Mouse (Mus musculus): ENCODE measurements around the gene Pigb.

The Pigb gene

DNA sequence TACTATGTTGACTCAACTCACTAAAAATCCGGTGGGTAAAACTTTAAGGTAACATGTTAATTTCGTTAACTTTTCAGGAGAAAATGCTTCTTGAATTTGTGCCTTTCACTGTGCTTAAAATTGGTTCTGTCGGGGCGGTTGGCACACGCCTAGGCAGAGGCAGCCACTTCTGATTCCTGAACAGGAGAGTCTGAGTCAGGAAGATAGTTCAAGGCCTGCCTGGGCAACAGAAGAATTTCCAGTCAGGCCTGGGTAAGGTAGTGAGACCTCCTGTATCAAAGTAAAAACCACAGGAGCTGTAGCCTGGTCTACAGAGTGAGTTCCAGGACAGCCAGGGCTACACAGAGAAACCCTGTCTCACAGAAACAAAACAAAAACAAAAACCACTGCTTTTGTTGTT lies 47.6 kb downstream of the Pigb start:
- no peak for DNase-seq (ENCODE audit: low read depth, low spot score)

- no peak for DNase-seq (ENCODE audit: low read depth, low spot score)
Measured at GRCm38 (mm10) chr9:72991420-72991819, 48.8 kb downstream of the Pigb start.

- no peak for DNase-seq (ENCODE audit: low read depth, low spot score)
Measured at GRCm38 (mm10) chr9:72988706-72989105, 51.5 kb downstream of the Pigb start.

DNA sequence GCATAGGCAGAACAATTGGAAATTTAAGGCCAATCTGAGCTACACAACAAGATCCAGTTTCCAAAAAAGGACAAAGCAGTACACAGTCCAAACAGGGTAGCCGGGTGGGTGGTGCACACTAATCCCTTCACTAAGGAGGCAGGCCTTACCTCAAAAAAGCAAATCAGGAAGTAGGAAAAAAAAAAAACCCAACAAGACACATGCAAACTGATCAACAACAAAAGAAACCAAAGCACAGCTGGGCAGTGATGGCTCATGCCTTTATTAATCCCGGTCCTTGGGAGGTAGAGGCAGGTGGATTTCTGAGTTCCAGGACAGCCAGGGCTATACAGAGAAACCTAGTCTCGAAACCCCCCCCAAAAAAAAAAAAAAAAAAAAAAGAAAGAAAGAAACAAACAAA lies 52.5 kb downstream of the Pigb start:
- DNase-seq (ENCODE audit: low read depth, low spot score): peak; percentile 14

DNA sequence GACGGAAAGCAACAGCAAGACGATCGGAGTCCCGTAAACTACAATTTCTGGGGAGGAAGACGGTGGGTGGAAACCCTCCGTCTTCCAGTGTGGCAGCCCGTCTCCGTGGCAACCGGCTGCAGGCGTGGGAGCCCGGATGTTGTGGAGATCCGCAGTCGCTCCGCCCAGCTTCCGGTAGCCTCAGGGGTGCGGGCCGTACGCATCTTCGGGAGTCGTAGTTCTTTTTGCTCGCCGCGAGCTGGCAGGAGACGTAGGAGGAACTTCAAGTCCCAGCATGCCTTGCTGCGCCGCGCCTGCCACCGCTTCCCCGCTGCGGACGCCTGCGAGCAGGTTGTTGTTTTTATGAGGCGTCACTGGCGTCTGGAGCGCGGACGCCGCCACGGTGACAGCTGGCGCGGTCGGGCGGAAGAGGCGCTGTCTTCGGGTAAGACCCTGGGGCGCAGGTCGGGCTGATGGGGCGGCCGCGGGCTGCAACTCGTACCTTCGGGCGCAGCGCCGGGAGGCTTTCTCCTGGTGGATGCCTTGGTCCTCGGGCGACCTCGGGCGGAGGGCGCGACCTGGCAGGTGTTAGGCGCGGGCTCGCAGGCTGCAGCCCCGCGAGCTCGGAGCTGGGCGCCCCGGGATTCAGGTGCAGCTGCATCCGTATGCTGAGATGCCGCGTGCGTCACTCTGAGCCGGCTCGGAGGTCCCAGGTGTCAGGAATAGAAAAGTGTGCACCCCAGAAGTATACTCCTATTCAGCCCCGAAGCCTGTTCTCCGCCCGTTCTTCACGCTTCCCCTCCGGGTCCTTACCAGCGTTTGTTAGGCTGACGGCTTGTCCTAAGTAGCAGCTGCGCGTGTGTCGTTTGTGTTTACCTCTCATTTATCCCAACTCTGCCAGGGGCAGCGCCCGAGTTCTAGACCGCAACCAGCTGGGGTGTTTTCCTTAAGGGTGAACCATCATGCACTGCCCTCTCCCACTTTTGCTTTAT lies 54.6 kb downstream of the Pigb start, which contains the start of the genes Ccpg1os and Ccpg1:
Ccpg1os (minus strand) TSS at position 133 of the 971 bp plus-strand sequence.
Ccpg1 (plus strand) TSS at position 180 of the 971 bp plus-strand sequence.
- peak; percentile 99 for DNase-seq (ENCODE audit: low read depth, low spot score)

DNA sequence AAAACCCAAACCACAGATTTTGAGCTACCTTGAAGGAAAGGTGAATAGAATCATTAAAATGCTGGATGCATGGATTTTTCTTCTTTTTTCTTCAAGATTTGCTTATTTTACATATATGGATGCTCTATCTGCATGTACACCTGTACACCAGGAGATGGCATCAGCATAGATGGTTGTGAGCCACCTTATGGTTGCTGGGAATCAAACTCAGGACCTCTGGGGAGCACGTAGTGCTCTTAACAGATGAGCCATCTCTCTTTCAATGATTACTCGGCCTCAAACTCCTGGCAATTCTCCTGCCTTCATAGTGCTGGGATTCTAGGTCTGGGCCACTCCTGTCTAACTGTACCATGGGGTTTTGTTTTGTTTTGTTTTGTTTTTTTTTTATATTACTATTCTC lies 57.1 kb downstream of the Pigb start:
- DNase-seq (ENCODE audit: low read depth, low spot score): peak; percentile 48

- DNase-seq (ENCODE audit: low read depth, low spot score): no peak
Measured at GRCm38 (mm10) chr9:72975242-72975641, 64.9 kb downstream of the Pigb start.

DNA sequence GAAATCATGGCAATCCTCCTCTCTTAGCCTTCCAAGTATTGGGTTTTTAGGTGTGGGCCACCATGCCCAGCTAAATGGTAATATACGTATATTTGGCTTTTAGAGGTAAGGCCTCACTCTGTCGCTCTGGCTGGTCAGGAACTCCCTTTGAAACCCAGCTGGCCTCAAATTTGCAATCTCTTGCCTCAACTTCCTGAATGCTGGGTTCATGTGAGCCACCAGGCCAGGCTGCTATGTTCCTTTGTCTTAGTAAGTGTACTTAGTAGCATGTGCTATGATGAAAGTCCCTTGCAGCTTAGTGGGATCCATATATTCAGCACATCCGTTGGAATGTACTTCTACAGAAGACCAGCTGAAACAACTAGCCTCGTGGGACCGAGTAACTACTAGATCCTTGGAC lies 65.4 kb downstream of the Pigb start:
- no peak for DNase-seq (ENCODE audit: low read depth, low spot score)

GRCm38 (mm10) chr9:72972984-72973383 lies 67.2 kb downstream of the Pigb start:
- DNase-seq (ENCODE audit: low read depth, low spot score): no peak

DNA sequence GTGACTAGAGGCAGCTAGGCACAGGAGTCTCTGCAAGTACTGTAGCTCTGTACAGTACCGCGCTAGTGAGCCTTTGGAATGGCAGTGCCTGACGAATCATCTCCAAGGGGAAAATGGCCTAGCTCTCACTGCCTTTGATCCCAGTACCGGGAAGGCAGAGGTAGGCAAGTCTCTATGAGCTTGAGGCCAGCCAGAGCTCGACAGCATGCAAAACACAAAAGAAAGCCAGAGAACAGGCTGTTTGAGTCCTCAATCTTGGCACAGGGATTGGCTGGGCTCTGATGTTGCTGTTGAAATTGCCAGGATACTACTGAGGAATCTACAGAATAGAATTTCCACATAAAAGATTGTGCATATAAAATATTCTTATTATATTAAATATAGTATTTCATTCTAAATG lies 67.7 kb downstream of the Pigb start:
- no peak for DNase-seq (ENCODE audit: low read depth, low spot score)

DNA sequence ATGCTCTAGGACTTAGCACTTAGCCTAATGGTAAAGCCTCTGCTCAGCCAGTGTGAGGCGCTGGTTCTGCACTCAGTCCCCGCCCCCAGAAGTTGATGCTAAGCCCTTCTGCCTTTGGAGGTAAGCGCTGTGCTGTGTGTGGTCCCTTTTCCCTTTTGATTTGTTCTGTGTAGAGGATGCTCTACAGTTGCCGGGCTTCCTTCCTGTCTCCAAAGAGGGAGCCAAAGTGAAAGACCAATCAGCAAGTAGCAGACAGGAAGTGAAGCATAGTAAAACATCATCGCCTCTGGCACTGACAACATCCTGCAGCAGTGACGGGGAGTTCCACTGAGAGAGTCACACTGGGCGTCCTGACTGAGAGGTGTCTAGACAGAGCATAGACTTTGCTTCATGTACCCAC lies 70.3 kb downstream of the Pigb start:
- DNase-seq (ENCODE audit: low read depth, low spot score): peak; percentile 92

GRCm38 (mm10) chr9:72968349-72969061 lies 71.7 kb downstream of the Pigb start:
- DNase-seq (ENCODE audit: low read depth, low spot score): peak; percentile 82

GRCm38 (mm10) chr9:72961959-72962358 lies 78.2 kb downstream of the Pigb start:
- DNase-seq (ENCODE audit: low read depth, low spot score): peak; percentile 86

- no peak for DNase-seq (ENCODE audit: low read depth, low spot score)
Measured at GRCm38 (mm10) chr9:72961346-72961745, 78.8 kb downstream of the Pigb start.

- DNase-seq (ENCODE audit: low read depth, low spot score): peak; percentile 93
Measured at GRCm38 (mm10) chr9:72958521-72959450, 81.4 kb downstream of the Pigb start, which contains the start of the genes Dyx1c1 and Gm44503. TSS of gene Dyx1c1 (plus strand) at chr9:72958785. TSS of gene Gm44503 (plus strand) at chr9:72958852.
